Mouse (Mus musculus): ENCODE results near the gene Dis3l2.

The Dis3l2 gene

DNA sequence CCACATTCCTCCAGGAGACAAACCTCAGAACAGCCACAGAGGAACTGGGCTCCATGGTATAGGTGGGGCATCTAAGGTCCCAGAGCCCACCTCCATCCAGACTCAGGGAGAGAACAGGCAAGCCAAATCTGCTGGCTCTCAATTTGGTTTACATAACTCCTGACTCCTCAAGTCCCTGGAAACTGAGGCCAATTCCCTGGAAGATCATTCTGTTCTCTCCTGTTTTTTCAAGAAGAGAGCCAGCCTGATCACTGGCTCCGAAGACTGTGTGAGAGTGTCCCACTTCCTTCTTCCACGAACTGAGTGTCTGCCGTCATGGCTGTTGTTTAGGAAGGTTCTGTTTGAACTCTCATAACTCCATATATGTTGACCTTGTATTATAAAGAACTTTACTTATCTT is 305.5 kb downstream of the Dis3l2 start:
- no peak for DNase-seq (ENCODE audit: low read depth, low spot score)

DNA sequence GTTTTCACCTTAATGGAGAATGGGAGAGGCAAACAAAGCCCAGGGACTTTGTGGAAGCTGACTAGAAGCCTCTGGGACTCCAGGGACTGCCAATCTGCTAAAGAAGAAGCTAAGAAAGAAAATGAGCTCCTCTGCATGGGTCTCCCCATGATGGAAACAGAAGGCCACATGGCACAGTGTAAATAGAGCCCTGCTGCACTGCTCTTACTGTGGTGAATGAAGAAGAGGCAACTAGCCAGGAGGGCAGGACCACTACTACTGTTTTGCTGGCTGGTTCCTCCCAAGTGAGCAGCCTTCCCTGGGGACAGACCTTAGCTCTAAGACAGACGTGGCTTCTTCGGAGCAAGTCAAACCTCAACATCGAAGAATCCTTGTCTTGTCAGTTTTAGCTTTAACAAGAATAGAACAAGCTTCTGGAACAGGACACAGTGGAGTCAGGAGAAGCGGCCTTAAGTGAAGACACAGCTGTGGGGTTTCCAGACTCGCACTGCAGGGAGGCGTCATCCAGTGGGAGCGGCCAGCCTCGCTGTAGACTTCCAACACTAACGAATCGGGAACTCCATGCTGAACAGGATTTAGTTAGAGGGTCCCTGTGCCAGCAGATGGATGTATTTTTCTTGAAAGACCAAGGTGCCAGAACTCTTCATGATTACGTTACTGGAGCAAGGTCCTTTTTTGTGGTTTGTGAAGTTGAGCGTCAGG is 307.2 kb downstream of the Dis3l2 start:
- no peak for DNase-seq (ENCODE audit: low read depth, low spot score)

DNA sequence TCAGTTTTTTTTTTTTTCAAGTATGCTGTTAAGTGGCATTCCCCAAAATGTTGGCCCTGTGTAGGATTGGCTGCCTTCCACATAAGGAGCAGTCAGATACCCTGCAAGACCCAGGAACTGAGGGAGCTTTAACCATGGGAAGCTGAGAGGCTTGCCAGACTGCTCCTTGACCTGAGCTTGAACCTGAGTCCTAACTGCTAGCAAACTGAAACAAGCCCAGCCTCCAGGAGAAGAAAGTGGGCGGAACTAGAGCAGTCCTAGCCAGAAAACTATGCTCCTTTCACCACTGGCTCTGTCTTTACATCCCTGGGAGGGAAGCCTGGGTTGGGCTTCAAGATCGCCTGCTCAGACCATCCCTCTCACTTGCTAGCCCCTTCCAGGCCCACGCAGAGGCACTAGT is 308.1 kb downstream of the Dis3l2 start:
- DNase-seq (ENCODE audit: low read depth, low spot score): no peak

DNA sequence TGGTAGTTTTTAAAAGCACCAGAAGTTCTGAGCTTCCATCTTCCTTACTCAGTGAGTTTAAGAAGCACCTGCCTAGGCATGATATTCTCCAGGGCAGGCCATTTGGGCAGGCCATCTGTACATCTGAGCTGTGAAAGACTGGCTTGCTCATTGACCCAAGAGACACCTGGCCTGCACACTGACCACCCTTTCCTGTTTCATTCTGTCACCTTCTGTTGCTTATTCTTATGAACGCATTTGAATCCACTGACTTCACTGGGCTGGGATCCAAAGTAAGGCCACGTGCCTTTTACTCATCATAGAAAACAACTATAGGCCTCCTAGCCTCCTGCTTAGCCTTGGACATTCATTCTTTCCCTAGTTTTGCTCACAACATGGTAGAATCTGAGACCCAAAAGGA is 309.0 kb downstream of the Dis3l2 start:
- no peak for DNase-seq (ENCODE audit: low read depth, low spot score)

DNA sequence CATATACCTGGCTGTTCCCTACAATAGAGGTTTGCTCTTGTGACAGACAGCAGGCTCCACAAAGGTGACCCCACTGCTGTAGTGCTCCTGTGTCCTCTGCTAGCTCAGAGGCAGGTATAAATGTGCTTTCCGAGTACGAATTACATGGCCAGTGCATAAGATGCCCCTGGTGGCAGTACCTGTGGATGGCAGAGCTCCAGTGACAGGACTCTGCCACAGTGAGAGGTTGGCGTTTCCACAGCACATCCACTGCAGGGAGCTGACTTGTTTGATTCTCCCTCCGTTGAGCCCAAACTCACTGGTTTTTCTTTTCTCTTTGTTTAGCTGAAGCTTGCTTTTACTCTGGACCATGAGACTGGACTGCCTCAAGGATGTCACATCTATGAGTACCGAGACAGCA is 317.1 kb downstream of the Dis3l2 start:
- DNase-seq (ENCODE audit: low read depth, low spot score): no peak

DNA sequence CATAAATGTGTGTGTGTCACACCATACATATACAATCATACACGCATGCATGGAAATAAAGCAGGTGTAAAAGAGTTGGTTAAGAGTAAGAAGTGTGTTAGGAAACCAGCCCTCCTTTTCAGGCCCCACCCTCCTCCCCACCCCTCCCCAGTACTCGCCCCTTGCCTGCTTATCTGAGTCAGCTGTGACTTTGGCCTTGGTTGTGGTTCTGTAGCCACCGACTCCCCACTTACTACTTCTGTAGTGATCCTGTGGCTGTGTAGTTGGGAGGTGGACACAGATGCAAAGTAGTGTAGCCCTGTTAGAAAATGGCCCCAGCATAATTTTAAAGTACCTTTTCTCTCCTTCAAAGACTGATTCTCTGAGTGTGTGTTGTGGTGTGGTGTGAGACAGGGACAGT is 318.0 kb downstream of the Dis3l2 start:
- DNase-seq (ENCODE audit: low read depth, low spot score): no peak

DNA sequence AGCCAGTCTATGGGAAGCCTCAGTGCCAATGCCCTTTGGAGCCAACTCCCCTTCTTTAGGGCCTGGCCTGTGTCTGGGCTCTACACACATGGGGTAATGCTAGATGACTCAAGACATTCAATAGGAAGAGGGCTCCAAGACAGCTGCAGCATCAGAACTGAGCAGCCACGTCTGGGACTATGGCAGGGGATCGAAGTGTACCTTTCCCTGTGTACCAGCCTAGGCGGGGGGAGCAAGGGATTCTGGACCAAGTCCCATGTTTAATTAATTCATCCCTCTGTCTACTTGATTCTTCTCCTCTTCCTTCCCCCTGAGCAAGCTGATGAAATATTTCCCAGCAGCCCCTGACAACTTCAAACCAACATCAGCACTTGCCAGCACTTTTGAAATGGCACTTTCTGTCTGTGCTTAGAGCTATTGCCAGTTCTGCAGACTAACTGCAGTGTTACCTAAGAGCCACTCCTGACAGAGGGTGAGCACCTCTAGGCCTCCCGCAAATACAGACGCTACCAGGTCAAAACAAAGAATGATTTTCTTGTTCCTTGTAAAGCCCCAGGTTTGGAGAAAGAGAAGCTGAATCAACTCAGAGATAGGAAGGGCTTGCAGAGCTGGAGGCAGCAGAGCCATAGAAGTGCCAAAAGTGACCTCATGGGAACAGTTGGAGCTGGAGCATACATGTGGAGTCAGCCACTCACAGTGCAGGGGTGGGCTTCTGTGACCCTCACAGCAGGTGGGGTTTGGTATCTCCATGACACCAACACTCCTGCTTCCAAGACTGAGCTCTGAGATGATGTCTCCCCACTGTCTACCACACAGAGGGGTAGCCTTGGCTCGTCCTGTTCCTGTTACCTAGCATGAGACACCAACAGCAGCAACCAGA is 319.9 kb downstream of the Dis3l2 start:
- no peak for DNase-seq (ENCODE audit: low read depth, low spot score)

DNA sequence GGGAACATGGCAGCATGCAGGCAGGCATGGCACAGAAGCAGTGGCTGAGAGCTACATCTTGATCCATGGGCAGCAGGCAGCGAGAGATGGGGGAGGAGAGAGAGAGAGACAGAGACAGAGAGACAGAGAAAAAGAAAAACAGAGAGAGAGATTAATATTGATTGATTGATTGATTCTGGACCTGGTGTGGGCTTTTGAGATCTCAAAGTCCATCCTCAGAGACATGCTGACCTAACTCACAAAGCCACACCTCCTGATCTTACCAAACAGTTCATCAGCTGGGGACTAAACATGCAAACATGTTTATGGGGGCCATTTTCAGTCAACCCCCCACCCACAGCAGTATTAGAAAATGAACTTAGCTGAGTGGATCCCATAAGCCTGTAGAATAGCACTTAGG is 321.4 kb downstream of the Dis3l2 start:
- DNase-seq (ENCODE audit: low read depth, low spot score): no peak

DNA sequence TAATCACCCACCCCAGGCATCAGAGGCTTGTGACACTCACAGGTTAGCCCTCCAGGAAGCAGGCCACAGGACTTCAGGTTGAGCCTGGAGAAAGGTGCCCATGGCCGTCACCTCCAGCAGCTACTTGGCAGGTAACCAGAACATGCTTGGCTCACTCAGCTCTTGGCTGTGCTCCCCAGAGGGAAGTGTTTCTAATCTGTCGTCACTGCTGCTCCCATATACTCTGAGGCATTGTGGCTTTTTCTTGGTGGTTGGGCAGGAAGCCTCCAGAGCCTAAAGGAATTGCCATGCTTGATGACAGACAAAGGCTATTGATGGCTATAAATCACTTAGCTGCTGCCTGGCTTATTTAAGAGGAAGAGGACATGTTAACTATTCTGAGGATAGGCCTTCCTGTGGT is 325.2 kb downstream of the Dis3l2 start:
- DNase-seq (ENCODE audit: low read depth, low spot score): no peak

DNA sequence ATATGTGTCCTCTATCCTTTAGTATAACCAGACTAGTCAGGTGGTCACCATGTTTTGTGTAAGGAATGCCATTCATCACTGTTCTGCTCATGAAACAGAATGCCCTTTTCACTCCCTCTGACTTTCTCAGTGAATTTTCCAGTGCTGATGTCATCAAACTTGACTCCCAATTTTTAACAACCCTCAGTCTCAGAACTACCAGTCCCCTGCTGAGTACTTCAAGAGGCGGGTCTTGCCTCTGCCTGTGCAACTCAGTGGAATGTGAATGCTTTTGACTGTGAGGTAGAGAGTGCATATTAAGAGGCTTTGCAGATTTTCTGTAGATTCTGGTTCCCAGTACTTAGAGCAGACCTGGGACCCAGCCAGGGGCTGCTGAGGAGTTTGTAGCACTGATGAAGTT is 327.0 kb downstream of the Dis3l2 start:
- DNase-seq (ENCODE audit: low read depth, low spot score): no peak

DNA sequence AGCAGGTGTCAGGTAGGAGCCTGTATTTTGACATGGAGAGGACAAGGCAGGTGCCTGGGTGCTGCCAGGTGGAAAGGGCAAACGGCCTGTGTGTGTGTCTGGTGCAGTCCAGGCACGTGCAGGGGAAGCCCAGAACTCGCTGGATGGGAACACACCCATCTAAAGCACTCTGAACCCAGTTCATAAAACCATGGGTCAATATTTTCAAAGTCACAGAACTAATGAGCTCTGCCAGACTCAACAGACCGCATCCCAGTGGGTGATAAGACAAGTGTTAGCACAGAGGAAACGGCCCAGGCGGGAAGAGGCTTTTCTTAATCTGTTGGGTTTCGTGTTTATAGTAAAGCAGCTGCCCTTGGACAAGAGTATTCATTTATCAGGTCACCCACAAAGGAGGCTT is 328.9 kb downstream of the Dis3l2 start:
- no peak for DNase-seq (ENCODE audit: low read depth, low spot score)

DNA sequence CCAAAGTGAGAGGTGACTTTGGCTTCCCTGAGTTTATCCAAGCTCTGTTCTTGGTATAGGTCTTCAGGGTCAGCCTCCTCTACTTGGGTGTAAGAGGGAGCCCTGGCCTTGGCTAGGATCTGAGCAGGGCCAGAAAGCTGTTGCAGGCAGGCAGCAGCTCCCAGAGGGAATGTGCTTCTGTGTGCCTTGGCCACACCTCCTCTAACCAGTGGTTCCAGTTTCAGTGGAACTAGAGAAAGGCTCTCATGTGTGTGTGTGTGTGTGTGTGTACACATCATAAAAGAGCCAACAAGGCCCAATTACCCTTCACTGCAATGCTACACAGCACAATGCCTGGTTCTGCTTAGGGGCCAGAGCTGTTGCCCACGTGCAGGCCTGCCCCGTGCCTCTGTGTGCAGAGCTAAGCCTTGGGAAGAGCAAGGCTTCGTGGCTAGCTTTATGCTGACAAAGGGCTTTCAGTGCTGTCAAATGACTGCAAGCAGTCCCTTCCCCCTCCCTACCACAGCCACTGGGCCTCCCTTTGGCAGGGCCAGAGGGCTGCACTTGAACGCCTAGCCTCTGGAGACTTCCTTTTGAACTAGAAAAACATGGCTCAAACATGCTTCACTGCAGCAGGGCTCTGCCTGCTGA is 332.0 kb downstream of the Dis3l2 start:
- DNase-seq (ENCODE audit: low read depth, low spot score): peak; percentile 31

DNA sequence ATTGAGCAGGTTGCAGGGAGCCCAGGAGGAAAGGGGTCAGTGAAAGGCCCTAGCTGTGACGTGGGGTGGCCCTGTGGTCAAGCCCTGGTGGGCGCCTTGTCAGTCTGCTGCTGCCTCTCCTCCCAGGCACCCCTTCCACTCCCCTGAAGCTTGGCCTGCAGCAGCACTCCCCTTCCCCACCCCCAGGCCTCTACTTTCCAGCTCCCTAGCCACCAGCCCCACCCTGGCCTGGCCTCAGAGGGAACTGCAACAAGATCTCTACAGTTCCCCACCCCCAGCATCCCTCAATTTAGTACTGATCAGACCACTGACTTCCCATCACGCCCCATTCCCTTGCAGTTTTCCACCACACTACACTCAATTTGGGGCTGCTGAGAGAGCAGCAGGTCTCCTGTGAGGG is 332.7 kb downstream of the Dis3l2 start:
- DNase-seq (ENCODE audit: low read depth, low spot score): no peak

DNA sequence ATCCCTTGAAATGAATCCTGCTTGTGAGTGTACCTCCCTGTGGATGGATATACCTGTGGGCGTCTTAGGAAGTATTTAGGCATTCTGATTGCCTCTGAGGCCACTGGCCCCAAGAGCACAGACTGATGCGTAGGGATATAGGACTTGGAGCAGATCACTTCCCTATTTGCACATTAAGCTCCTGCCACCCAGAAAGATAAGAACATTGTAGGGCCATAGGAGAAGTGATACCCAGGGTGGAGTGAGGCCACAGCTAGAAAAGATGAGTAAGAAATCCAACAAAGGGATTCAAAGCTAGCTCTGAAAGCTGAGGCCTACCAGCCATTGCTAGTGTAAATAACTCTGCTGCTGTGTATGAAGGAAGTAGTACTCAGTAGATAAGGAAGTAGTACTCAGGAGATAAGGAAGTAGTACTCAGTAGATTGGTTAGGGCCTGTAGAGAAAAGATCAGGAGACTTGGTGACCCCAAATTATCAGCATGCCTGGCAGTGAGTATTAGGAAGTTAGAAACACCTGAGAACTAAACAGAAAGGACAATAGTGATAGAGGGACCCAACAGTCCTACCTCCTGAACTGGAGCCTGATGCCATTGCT is 335.0 kb downstream of the Dis3l2 start:
- DNase-seq (ENCODE audit: low read depth, low spot score): no peak

DNA sequence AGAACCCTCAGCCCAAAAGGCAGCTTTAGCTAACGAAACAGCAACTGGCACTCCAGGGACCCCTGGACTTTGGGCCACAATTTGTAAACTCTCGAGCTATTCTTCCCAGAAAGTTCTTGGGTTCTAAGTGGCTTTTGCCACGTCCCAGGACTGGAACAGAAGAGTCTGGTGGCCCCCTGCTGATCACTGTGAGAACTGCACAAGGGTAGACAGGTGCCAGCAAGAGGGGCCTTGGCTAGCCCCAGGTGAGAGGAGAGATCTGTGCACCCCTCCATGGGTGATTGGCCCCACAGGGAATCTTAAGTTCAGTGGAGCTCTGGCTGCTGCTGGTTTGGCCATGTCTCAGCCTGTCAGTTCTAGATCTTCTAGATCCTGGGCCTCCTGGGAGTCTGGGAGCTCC is 337.5 kb downstream of the Dis3l2 start:
- DNase-seq (ENCODE audit: low read depth, low spot score): no peak

DNA sequence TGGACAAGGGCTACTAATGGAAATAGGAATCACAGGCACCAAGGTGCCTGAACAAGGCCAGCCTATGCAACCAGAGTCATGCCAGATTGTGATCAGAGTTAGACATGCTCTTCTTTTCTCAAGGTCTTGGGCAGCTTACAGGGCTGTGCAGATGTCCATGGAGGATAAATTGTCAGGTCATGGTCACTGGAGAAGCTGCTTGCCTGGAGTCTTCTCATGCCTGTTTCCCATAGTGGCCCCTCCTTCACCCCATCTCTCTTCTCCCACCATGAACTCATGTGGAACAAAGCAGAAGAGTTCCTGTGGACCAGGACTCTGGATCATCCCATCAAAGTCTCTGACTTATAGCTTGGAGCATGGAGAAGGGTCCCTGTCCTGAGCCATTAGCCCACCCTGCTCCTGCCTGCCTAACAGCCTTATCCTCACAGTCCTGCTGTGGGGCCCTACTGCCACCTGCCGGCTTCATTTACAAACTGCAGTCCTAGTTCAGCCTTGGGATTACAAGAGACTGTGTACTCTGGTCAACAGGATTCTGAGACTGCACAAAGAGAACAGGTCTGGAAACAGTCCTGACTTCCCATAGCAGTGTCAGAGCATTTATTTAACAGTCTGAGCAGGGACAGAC is 338.3 kb downstream of the Dis3l2 start:
- no peak for DNase-seq (ENCODE audit: low read depth, low spot score)

DNA sequence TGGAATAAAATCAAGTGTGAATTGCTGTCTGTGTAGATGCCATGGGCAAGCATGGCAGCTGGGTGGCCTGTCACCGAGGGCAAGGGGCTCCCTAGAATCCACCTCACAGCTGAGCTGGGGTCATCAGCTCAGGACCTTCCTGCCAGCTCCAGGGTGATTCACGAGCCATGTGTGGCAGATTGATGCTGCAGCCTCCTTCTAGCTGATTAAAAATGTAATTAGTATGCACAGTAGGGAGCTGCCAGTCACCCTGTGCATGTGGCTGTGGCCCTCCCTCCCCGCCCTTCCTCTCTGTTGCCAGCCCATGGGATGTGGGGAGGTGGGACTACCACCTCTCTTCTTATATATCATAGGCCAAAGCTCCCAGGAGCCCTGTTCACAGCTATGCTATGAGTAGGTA is 346.5 kb downstream of the Dis3l2 start:
- DNase-seq (ENCODE audit: low read depth, low spot score): no peak

DNA sequence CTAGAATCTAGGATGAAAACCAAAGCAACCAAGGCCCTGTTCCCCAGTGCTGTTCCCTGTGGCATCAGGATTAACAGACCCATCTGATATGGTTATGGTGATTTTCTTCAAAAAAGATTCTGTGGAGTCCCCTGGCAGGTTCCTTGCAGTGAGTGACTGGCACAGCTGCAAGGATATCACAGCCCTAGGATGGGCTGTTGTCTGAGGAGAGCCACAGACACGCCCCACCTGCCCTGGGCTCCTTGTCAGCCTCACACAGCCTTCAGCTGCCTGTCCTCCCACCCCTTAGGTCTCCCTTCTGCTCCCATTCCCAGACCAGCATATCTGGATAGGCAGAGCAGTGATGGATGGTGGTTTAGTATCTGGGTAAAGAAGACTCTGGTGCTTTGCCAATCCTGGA is 347.1 kb downstream of the Dis3l2 start:
- DNase-seq (ENCODE audit: low read depth, low spot score): no peak

DNA sequence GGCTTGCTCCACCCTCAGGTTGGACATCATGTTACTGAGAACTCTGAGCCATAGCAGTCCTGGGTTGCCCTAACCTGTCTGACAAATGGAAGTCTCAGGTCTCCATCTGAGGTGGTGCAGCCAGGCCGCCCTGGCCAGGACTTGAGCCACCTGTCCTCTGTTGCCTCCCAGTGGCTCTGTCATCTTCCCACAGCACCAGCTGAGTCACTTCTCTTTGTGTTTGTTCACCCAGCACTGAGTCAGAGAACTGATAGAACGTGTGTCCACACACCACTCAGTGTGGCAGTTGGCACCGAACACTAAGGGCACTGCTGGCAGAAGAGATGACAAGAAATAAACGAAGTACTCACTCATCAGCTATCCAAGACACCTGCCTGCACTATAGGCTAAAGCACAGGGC is 347.8 kb downstream of the Dis3l2 start:
- no peak for DNase-seq (ENCODE audit: low read depth, low spot score)

DNA sequence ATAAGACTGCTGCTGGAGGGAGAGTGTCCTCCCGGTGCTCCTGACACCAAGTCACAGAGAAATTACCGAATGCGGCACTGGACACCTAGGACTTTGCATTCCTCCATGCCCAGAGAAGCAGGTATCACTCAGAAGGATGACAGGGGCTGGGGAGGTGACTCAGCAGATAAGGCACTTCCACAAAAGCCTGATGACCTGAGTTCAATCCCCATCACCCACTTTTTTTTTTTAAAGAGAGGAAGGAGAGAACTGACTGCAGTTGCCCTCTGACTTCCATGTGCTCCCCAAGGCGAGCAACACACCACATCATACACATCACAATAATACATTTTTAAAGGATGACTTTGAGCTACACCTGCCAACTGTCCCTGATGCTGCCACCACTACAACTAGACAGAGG is 353.5 kb downstream of the Dis3l2 start:
- no peak for DNase-seq (ENCODE audit: low read depth, low spot score)

DNA sequence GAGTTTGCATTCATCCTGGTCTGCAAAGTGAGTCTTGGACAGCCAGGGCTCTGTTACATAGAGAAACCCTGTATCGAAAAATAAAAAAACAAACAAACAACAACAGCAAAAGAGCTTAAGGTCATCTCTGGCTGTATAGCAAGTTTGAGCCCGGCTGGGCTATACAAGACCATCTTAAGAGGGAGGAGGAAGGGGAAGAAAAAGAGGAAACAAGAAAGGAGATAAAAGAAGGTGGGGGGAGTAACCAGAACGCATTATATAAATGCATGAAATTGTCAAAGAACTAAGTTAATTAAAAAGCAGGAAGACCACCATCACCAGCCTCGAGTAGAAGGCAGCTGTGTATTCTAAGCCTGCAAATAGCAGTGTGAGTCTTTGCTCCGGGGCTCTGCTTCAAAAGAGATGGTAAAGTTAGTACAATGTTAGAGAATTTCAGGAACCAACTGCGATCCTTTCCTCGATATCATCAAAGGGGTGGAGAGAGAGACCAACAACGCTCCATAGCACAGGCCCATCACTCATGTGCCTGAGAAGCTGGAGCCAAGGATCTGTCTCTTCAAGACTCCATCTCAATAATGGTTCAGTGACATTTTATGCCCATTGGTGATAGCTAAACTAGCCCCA is 355.5 kb downstream of the Dis3l2 start:
- DNase-seq (ENCODE audit: low read depth, low spot score): no peak
